Mouse (Mus musculus): ENCODE results near the gene Snx29. TPM values are rescaled to one million over a fixed set of nuclear protein-coding genes. Genes with fewer than 3 reads are reported as not detected.

Gene Snx29
- polyA plus RNA-seq, 1 experiment from 2014 or later: 10.2 TPM

DNA sequence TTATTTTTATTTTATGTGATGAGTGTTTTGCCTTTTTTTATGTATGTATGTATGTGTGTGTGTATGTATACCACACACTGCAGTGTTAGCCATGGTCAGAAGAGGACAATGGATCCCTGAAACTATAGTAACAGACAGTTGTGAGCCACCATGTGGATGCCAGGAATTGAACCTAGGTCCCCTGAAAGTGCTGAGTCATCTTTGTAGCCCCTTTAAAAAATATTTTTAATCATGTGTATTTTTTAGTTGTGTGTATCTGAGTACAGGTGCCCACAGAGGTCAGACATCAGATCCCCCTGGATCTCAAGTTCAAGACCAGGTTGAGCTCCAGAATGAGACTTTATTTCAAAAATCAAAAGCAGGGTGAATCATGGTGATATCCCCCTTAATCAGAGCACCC lies 19.0 kb upstream of the Snx29 start:
- H3K27ac ChIP-seq (ENCODE audit: low read length): no peak overlapping the region
- no peaks in the 10 kb centered on the region for H3K36me3 ChIP-seq (ENCODE audit: control insufficient read depth, insufficient read depth, low read length)
- H3K4me3 ChIP-seq (replicated peaks; ENCODE audit: low read length): no peak overlapping the region
- H3K9ac ChIP-seq (ENCODE audit: low read length): no peak overlapping the region
- no peak overlapping the region for H3K4me2 ChIP-seq (ENCODE audit: low read depth, low read length)
- H3K27me3 ChIP-seq (ENCODE audit: control insufficient read depth, insufficient read depth, low read length): no peaks in the 10 kb centered on the region
- no peaks in the 10 kb centered on the region for H3K4me1 ChIP-seq (ENCODE audit: control insufficient read depth, insufficient read depth, low read length)
- no peaks in the 10 kb centered on the region for H3K9me3 ChIP-seq (replicated peaks; ENCODE audit: control insufficient read depth, low read length)
- no peak for ATAC-seq (ENCODE audit: insufficient read depth, low FRiP score)

- H3K27me3 ChIP-seq (ENCODE audit: control insufficient read depth, insufficient read depth, low read length): no peaks in the 10 kb centered on the region
- 87% methylated on average over 2 of the region's 2 CpGs for WGBS
- no peak overlapping the region for H3K4me3 ChIP-seq (replicated peaks; ENCODE audit: low read length)
- H3K9me3 ChIP-seq (replicated peaks; ENCODE audit: control insufficient read depth, low read length): no peaks in the 10 kb centered on the region
- H3K27ac ChIP-seq (ENCODE audit: low read length): no peak overlapping the region
- ATAC-seq (ENCODE audit: insufficient read depth, low FRiP score): no peak
- H3K4me2 ChIP-seq (ENCODE audit: low read depth, low read length): no peak overlapping the region
- H3K4me1 ChIP-seq (ENCODE audit: control insufficient read depth, insufficient read depth, low read length): no peaks in the 10 kb centered on the region
- H3K36me3 ChIP-seq (ENCODE audit: control insufficient read depth, insufficient read depth, low read length): no peaks in the 10 kb centered on the region
- H3K9ac ChIP-seq (ENCODE audit: low read length): no peak overlapping the region
Observed at GRCm38 (mm10) chr16:11305531-11305930, 17.2 kb upstream of the Snx29 start.

DNA sequence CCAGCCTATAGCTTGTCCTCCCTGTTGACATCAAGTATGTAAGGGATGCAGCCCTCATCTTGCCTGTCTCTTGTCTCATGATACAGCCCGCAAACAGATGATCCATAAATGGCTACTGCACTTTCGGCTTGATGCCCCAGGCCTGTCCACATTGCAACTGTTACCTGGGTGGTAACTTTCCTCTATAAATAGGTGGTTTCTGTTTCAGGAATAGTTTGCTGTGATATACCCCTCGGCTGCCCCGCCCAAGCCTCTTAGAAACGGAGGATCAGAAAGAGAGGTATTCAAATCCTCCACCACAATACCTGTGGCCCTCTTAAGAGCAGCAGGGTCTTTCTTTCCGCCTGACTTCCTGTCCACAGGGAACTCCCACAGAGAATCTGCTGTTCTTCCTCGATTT lies 9.2 kb upstream of the Snx29 start, which contains the start of gene Tnfrsf17:
Gene Tnfrsf17, plus strand, starts transcription at position 301 of the 400 bp plus-strand sequence.
- H3K4me2 ChIP-seq (ENCODE audit: low read depth, low read length): no peak within 1 kb of the TSS
- WGBS: 67% methylated on average over 7 of the region's 7 CpGs
- H3K4me3 ChIP-seq (replicated peaks; ENCODE audit: low read length): no peak within 1 kb of the TSS
- no peaks in the 10 kb centered on the region for H3K27me3 ChIP-seq (ENCODE audit: control insufficient read depth, insufficient read depth, low read length)
- H3K4me1 ChIP-seq (ENCODE audit: control insufficient read depth, insufficient read depth, low read length): no peaks in the 10 kb centered on the region
- H3K36me3 ChIP-seq (ENCODE audit: control insufficient read depth, insufficient read depth, low read length): no peaks in the 10 kb centered on the region
- H3K9me3 ChIP-seq (replicated peaks; ENCODE audit: control insufficient read depth, low read length): no peaks in the 10 kb centered on the region
- H3K9ac ChIP-seq (ENCODE audit: low read length): no peak within 1 kb of the TSS
- no peak within 1 kb of the TSS for H3K27ac ChIP-seq (ENCODE audit: low read length)
- no peak for ATAC-seq (ENCODE audit: insufficient read depth, low FRiP score)

DNA sequence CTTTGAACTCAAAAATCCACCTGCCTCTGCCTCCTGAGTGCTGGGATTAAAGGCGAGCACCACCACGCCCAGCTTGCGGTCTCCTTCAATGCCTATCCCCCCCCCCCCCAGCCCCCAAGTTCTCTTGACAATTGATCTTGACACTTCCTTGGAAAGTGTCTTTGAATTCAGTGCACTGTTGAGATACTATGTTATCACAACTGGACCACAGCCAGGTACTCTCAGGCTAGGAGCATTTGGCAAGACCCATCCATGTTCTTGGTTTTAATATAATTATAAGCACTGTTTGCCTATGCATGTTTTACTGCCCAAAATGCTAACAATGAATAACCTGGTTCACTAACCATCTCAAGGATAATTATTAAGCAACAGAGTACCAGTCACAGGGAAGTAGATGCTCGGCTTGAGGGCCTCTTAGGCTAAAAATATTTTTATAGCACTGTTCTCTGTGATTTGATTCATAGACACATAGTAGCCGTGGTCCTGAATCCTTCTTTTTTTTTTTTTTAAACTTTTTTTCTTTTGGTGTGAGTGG lies 6.9 kb upstream of the Snx29 start:
- Histone ChIP-seq H3K4me1 (ENCODE audit: control insufficient read depth, insufficient read depth, low read length) (no peaks in the 10 kb centered on the region), H3K27ac (ENCODE audit: low read length) (no peak overlapping the region), H3K36me3 (ENCODE audit: control insufficient read depth, insufficient read depth, low read length) (no peaks in the 10 kb centered on the region), H3K4me3 (replicated peaks; ENCODE audit: low read length) (no peak overlapping the region), H3K4me2 (ENCODE audit: low read depth, low read length) (no peak overlapping the region), H3K27me3 (ENCODE audit: control insufficient read depth, insufficient read depth, low read length) (no peaks in the 10 kb centered on the region), H3K9me3 (replicated peaks; ENCODE audit: control insufficient read depth, low read length) (no peaks in the 10 kb centered on the region), H3K9ac (ENCODE audit: low read length) (no peak overlapping the region)
- no peak for ATAC-seq (ENCODE audit: insufficient read depth, low FRiP score)
- 72% methylated on average over 5 of the region's 5 CpGs for WGBS

GRCm38 (mm10) chr16:11316748-11317147 lies 6.0 kb upstream of the Snx29 start:
- no peaks in the 10 kb centered on the region for H3K27me3 ChIP-seq (ENCODE audit: control insufficient read depth, insufficient read depth, low read length)
- no peak overlapping the region for H3K4me3 ChIP-seq (replicated peaks; ENCODE audit: low read length)
- H3K36me3 ChIP-seq (ENCODE audit: control insufficient read depth, insufficient read depth, low read length): no peaks in the 10 kb centered on the region
- H3K9me3 ChIP-seq (replicated peaks; ENCODE audit: control insufficient read depth, low read length): no peaks in the 10 kb centered on the region
- no peak overlapping the region for H3K9ac ChIP-seq (ENCODE audit: low read length)
- no peak overlapping the region for H3K4me2 ChIP-seq (ENCODE audit: low read depth, low read length)
- H3K4me1 ChIP-seq (ENCODE audit: control insufficient read depth, insufficient read depth, low read length): no peaks in the 10 kb centered on the region
- ATAC-seq (ENCODE audit: insufficient read depth, low FRiP score): no peak
- no peak overlapping the region for H3K27ac ChIP-seq (ENCODE audit: low read length)
- 66% methylated on average over 5 of the region's 5 CpGs for WGBS

DNA sequence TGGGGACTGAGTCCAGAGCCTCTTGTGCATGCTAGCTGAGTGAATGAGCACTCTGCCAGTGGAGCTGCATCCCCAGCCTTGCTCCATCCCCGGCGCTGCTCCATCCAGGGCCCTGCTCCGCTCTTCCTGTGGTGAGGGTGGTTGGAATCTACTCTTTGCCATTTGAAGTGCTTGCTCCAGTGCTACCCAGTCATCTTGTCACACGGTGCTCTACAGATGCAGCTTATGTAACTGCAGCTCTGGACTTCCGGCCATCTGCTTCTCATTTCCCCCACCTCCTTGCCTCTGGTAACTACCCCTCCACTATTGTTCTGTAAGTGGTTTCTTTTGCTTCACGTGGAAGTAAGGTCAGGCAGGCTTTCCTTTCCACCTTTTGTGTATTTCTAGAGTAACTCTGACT lies 5.4 kb upstream of the Snx29 start:
- H3K4me2 ChIP-seq (ENCODE audit: low read depth, low read length): no peak overlapping the region
- H3K4me3 ChIP-seq (replicated peaks; ENCODE audit: low read length): no peak overlapping the region
- peaks cover 2% of the 10 kb centered on the region; the same call in 1 of the 2 replicates for H3K4me1 ChIP-seq (ENCODE audit: control insufficient read depth, insufficient read depth, low read length)
- WGBS: 62% methylated on average over 6 of the region's 6 CpGs
- no peak overlapping the region for H3K9ac ChIP-seq (ENCODE audit: low read length)
- H3K27ac ChIP-seq (ENCODE audit: low read length): no peak overlapping the region
- H3K36me3 ChIP-seq (ENCODE audit: control insufficient read depth, insufficient read depth, low read length): no peaks in the 10 kb centered on the region
- no peaks in the 10 kb centered on the region for H3K27me3 ChIP-seq (ENCODE audit: control insufficient read depth, insufficient read depth, low read length)
- H3K9me3 ChIP-seq (replicated peaks; ENCODE audit: control insufficient read depth, low read length): no peaks in the 10 kb centered on the region
- ATAC-seq (ENCODE audit: insufficient read depth, low FRiP score): no peak; the same call in 1 of the 2 replicates

DNA sequence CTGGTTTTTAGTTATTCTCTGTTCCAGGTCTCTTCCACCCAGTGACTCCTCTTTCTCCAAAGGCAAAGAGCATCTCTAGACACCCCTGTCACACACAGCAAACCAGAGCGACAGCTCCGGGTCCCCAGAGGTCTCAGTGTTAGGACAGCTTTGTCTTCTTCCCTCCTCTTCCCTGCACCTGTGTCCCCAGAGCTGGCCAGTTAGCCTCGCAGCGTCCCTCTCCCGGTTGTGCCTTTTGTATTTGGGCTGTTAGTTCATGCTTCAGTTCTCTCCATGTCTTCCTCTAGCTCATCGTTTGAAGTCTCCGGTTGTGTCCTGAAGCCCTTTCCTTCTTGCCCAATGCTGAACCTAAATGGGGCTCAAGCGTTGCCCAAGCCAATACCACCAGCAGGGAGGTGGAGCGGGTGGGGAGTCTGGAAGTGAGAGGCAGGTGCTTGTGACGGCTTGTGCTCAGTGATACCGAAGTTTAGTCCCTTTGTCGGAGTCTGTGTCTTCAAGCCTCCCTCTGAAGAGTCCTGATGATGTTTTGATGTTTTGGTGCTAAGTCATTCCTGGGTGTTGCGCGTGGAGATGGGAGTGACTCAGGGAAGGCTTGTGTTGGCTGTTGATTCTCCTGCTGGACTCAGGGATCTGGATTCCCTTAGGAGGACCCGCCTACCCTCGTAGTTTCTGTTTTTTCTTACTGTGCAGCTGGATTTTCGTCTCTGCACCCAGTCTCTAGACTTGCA lies 780 bp downstream of the Snx29 start:
- H3K36me3 ChIP-seq (ENCODE audit: control insufficient read depth, insufficient read depth, low read length): no peaks in the 10 kb centered on the region
- H3K27me3 ChIP-seq (ENCODE audit: control insufficient read depth, insufficient read depth, low read length): no peaks in the 10 kb centered on the region
- no peak for ATAC-seq (ENCODE audit: insufficient read depth, low FRiP score)
- H3K4me1 ChIP-seq (ENCODE audit: control insufficient read depth, insufficient read depth, low read length): peaks cover 9% of the 10 kb centered on the region
- peak overlapping the region; percentile 84 for H3K9ac ChIP-seq (ENCODE audit: low read length)
- H3K4me2 ChIP-seq (ENCODE audit: low read depth, low read length): peak overlapping the region; percentile 99
- H3K27ac ChIP-seq (ENCODE audit: low read length): peak overlapping the region; percentile 39
- H3K4me3 ChIP-seq (replicated peaks; ENCODE audit: low read length): peak overlapping the region; percentile 66
- no peaks in the 10 kb centered on the region for H3K9me3 ChIP-seq (replicated peaks; ENCODE audit: control insufficient read depth, low read length)
- 5% methylated on average over 17 of the region's 17 CpGs for WGBS

DNA sequence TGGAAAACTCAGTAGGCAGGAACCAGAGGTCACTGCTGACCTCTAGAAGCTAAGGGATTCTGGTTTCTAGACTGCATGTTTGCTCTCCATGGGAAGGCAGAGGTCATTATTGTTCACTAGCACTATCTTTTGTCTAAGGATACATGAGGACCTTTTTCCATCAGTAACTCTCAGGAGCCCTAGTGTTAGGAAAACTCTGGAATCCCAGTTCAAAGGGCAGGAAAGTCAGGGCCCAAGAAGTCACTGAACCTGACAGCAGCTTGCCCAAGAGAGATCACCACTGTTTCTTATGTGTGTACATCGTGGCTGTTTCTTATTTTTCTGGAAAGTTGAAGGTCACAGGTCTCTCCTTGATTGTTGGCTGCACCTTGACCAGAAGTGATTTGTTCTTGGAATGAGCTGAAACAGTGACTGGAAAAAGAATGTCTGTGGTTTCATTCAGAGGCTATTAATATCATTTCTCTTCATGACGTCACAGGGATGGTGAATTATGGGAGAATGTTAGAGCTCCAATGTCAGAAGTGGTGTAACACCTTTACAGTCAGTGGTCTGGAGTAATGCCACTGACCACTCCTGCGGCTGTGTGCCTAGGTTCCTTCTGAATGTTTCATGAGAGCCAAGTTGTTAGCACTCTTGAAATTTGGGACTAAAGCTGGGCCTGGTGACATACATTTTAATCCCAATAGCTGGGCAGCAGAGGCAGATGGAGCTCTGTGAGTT lies 7.5 kb downstream of the Snx29 start:
- H3K9me3 ChIP-seq (replicated peaks; ENCODE audit: control insufficient read depth, low read length): no peaks in the 10 kb centered on the region
- H3K27ac ChIP-seq (ENCODE audit: low read length): no peak overlapping the region
- 77% methylated on average over 3 of the region's 3 CpGs for WGBS
- ATAC-seq (ENCODE audit: insufficient read depth, low FRiP score): no peak
- no peak overlapping the region for H3K9ac ChIP-seq (ENCODE audit: low read length)
- no peak overlapping the region for H3K4me3 ChIP-seq (replicated peaks; ENCODE audit: low read length)
- H3K27me3 ChIP-seq (ENCODE audit: control insufficient read depth, insufficient read depth, low read length): no peaks in the 10 kb centered on the region
- H3K4me1 ChIP-seq (ENCODE audit: control insufficient read depth, insufficient read depth, low read length): no peaks in the 10 kb centered on the region
- H3K36me3 ChIP-seq (ENCODE audit: control insufficient read depth, insufficient read depth, low read length): no peaks in the 10 kb centered on the region
- H3K4me2 ChIP-seq (ENCODE audit: low read depth, low read length): no peak overlapping the region

DNA sequence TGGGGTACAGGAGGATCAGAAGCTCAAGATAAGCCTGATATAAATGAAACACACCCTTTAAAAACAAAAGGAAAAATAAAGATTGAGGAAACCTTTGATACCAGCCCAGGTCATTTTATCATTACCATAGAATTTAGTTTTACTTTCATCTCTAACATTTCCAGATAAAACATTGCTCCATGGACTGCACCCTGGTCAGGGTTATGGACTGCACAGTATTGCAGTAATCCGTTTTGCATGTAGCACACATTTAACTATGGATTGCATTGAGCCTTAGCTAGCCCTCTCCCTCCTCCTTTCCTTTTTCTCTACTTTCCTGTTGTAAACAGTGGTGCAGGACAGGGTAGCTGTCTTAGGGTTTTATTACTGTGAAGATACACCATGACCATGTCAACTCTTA lies 8.3 kb downstream of the Snx29 start:
- Histone ChIP-seq H3K4me2 (ENCODE audit: low read depth, low read length) (no peak overlapping the region), H3K4me3 (replicated peaks; ENCODE audit: low read length) (no peak overlapping the region), H3K36me3 (ENCODE audit: control insufficient read depth, insufficient read depth, low read length) (no peaks in the 10 kb centered on the region), H3K9ac (ENCODE audit: low read length) (no peak overlapping the region), H3K9me3 (replicated peaks; ENCODE audit: control insufficient read depth, low read length) (no peaks in the 10 kb centered on the region), H3K4me1 (ENCODE audit: control insufficient read depth, insufficient read depth, low read length) (no peaks in the 10 kb centered on the region), H3K27ac (ENCODE audit: low read length) (no peak overlapping the region), H3K27me3 (ENCODE audit: control insufficient read depth, insufficient read depth, low read length) (no peaks in the 10 kb centered on the region)
- ATAC-seq (ENCODE audit: insufficient read depth, low FRiP score): no peak
- 73% methylated on average over 1 of the region's 1 CpGs for WGBS
